Mouse (Mus musculus) liver, adult 2 months (tissue): ENCODE measurements at regions not wholly inside any gene's neighbourhood (a gene's known extent, or its start where the extent isn't known, plus 50 kb on each side); places are given as distances from the start of the nearest gene placed in this dataset.

Source experiments
- DNase-seq: peaks from one replicate; pipeline ENCODE4 v3.0.0-alpha.2; 2011; ENCODE audit warnings: low read depth, low spot score; ENCODE audit errors: extremely low read depth
- H3K27ac ChIP-seq: fragments of 200-500 bp; replicated peaks from 2 replicates; pipeline ENCODE4 v1.5.1; 2012; ENCODE audit warnings: low read depth, mild to moderate bottlenecking, control low read depth, inconsistent platforms, low read length; ENCODE audit not compliant: insufficient read depth
- H3K27me3 ChIP-seq: fragments of 200-500 bp; 2 replicates; pipeline ENCODE4 v1.6.1; 2012; ENCODE audit warnings: mild to moderate bottlenecking, moderate library complexity, low read length, inconsistent platforms; ENCODE audit not compliant: control insufficient read depth, insufficient read depth
- H3K36me3 ChIP-seq: fragments of 200-500 bp; 2 replicates; pipeline ENCODE4 v1.6.1; 2012; ENCODE audit warnings: low read length, inconsistent platforms; ENCODE audit not compliant: control insufficient read depth, insufficient read depth
- H3K4me1 ChIP-seq: fragments of 200-500 bp; 2 replicates; pipeline ENCODE4 v1.6.1; 2011; ENCODE audit warnings: low read length; ENCODE audit not compliant: control insufficient read depth, insufficient read depth
- H3K4me3 ChIP-seq: fragments of 200-500 bp; 2 replicates; pipeline ENCODE4 v1.5.1; 2011; ENCODE audit warnings: low read depth, mild to moderate bottlenecking, control low read depth, low read length, moderate library complexity; ENCODE audit not compliant: insufficient read depth
- H3K79me2 ChIP-seq: fragments of 200-500 bp; 2 replicates; pipeline ENCODE4 v1.6.1; 2012; ENCODE audit warnings: inconsistent platforms, mild to moderate bottlenecking, low read length, moderate library complexity; ENCODE audit not compliant: control insufficient read depth, insufficient read depth
- H3K9ac ChIP-seq: fragments of 200-500 bp; 2 replicates; pipeline ENCODE4 v1.6.1; 2012; ENCODE audit warnings: low read depth, mild to moderate bottlenecking, control low read depth, inconsistent platforms, low read length
- CTCF ChIP-seq: fragments of 200-500 bp; IDR thresholded peaks from 2 replicates; pipeline ENCODE4 v1.5.1; 2011; ENCODE audit warnings: low read depth, low read length, control low read depth
- POLR2A ChIP-seq: fragments of 200-500 bp; IDR thresholded peaks from 2 replicates; pipeline ENCODE4 v1.6.1; 2011; ENCODE audit warnings: low read length, control low read depth; ENCODE audit not compliant: insufficient read depth; ENCODE audit errors: extremely low read depth
- whole genome bisulfite sequencing: fragments of 180-500 bp; shearing (Covaris S2); methylation state at CpG from one replicate; pipeline ENCODE4 v1.1.7; 2018; 5-methylcytosine and 5-hydroxymethylcytosine counted together

GRCm38 (mm10) chr13:113500373-113500990, 117.9 kb downstream of the Snx18 start:
- no peaks in the 10 kb centered on the region for H3K27me3 ChIP-seq

GRCm38 (mm10) chr13:113499079-113499710, 119.2 kb downstream of the Snx18 start:
- Histone ChIP-seq H3K9ac (no peak overlapping the region), H3K4me3 (no peak overlapping the region), H3K4me1 (no peaks in the 10 kb centered on the region), H3K27ac (no peak overlapping the region), H3K27me3 (no peaks in the 10 kb centered on the region), H3K79me2 (no peaks in the 10 kb centered on the region), H3K36me3 (no peaks in the 10 kb centered on the region)
- WGBS, result 89% methylated on average over 6 of the region's 6 CpGs
- TF ChIP-seq POLR2A (no peak), CTCF (no peak)
- DNase-seq, result no peak

More at GRCm38 (mm10) chr13:113500373-113500990, 117.9 kb downstream of the Snx18 start:
- no peak for TF ChIP-seq CTCF
- no peak for TF ChIP-seq POLR2A
- no peak overlapping the region for H3K27ac ChIP-seq
- no peak overlapping the region for H3K9ac ChIP-seq
- H3K79me2 ChIP-seq, result no peaks in the 10 kb centered on the region
- H3K4me1 ChIP-seq, result no peaks in the 10 kb centered on the region
- H3K4me3 ChIP-seq, result no peak overlapping the region
- peak; percentile 21 for DNase-seq
- WGBS, result 82% methylated on average over 3 of the region's 3 CpGs
- no peaks in the 10 kb centered on the region for H3K36me3 ChIP-seq

- no peak for DNase-seq
- Histone ChIP-seq H3K27me3 (no peaks in the 10 kb centered on the region), H3K4me3 (no peak overlapping the region), H3K36me3 (no peaks in the 10 kb centered on the region), H3K79me2 (no peaks in the 10 kb centered on the region), H3K9ac (no peak overlapping the region), H3K4me1 (no peaks in the 10 kb centered on the region), H3K27ac (no peak overlapping the region)
- WGBS, result 78% methylated on average over 5 of the region's 5 CpGs
- no peak for TF ChIP-seq CTCF
- TF ChIP-seq POLR2A, result no peak
Measured at GRCm38 (mm10) chr13:113495595-113496285, 122.6 kb downstream of the Snx18 start.

GRCm38 (mm10) chr13:113495136-113495535, 123.2 kb downstream of the Snx18 start:
- no peaks in the 10 kb centered on the region for H3K36me3 ChIP-seq
- WGBS, result 94% methylated on average over 3 of the region's 3 CpGs
- no peak overlapping the region for H3K4me3 ChIP-seq

GRCm38 (mm10) chr13:113494688-113495087, 123.7 kb downstream of the Snx18 start:
- no peak for DNase-seq
- TF ChIP-seq POLR2A (no peak), CTCF (no peak)
- no peaks in the 10 kb centered on the region for H3K36me3 ChIP-seq
- no peak overlapping the region for H3K9ac ChIP-seq
- WGBS, result 85% methylated on average over 5 of the region's 5 CpGs
- no peak overlapping the region for H3K4me3 ChIP-seq
- H3K4me1 ChIP-seq, result no peaks in the 10 kb centered on the region
- H3K79me2 ChIP-seq, result no peaks in the 10 kb centered on the region
- H3K27ac ChIP-seq, result no peak overlapping the region
- no peaks in the 10 kb centered on the region for H3K27me3 ChIP-seq

More at GRCm38 (mm10) chr13:113495136-113495535, 123.2 kb downstream of the Snx18 start:
- Histone ChIP-seq H3K27me3 (no peaks in the 10 kb centered on the region), H3K79me2 (no peaks in the 10 kb centered on the region), H3K9ac (no peak overlapping the region), H3K4me1 (no peaks in the 10 kb centered on the region), H3K27ac (no peak overlapping the region)
- no peak for DNase-seq
- no peak for TF ChIP-seq POLR2A
- no peak for TF ChIP-seq CTCF
